Mouse (Mus musculus) cortical plate, adult 2 months (tissue): ENCODE measurements at regions not wholly inside any gene's neighbourhood (a gene's known extent, or its start where the extent isn't known, plus 50 kb on each side); places are given as distances from the start of the nearest gene placed in this dataset.

Experiments
- CTCF ChIP-seq: fragments of 200-500 bp; IDR thresholded peaks from 2 replicates; pipeline ENCODE4 v1.5.1; 2011; ENCODE audit warnings: mild to moderate bottlenecking, control low read depth, low read length; ENCODE audit not compliant: insufficient read depth; ENCODE audit errors: extremely low read depth
- POLR2A ChIP-seq: fragments of 200-500 bp; IDR thresholded peaks from 2 replicates; pipeline ENCODE4 v1.6.1; 2011; ENCODE audit warnings: mild to moderate bottlenecking, low read length, control low read depth; ENCODE audit not compliant: insufficient read depth; ENCODE audit errors: extremely low read depth

GRCm38 (mm10) chr5:106327592-106328150 lies 130.3 kb downstream of the Barhl2 start:
- no peak for TF ChIP-seq CTCF
- TF ChIP-seq POLR2A = no peak
